Mouse (Mus musculus) stomach, embryonic 14.5 days (tissue): ENCODE measurements around the gene Unc45a. TPM values are rescaled to one million over a fixed set of nuclear protein-coding genes. Genes with fewer than 3 reads are reported as not detected.

ENCODE experiments used
- ATAC-seq: fragments of 200-750 bp; cut with Nextera tagmentation; 2 replicates; pipeline ENCODE4 v1.8.0; 2017; ENCODE audit warnings: low read depth, moderate TSS enrichment; ENCODE audit not compliant: insufficient number of reproducible peaks, insufficient read depth, low FRiP score
- H3K27ac ChIP-seq: fragments of 300-500 bp; sonication (generic); 2 replicates; pipeline ENCODE4 v1.5.1; 2014; ENCODE audit warnings: mild to moderate bottlenecking, low read length, moderate library complexity, mixed read lengths
- H3K27me3 ChIP-seq: fragments of 300-500 bp; sonication (generic); 2 replicates; pipeline ENCODE4 v1.6.1; 2014; ENCODE audit warnings: low read length, control low read depth, mixed read lengths; ENCODE audit not compliant: control insufficient read depth, insufficient read depth
- H3K36me3 ChIP-seq: fragments of 300-500 bp; sonication (generic); 2 replicates; pipeline ENCODE4 v1.6.1; 2014; ENCODE audit warnings: mild to moderate bottlenecking, control low read depth, low read length, moderate library complexity, mixed read lengths; ENCODE audit not compliant: control insufficient read depth, insufficient read depth
- H3K4me1 ChIP-seq: fragments of 300-500 bp; sonication (generic); 2 replicates; pipeline ENCODE4 v1.6.1; 2014; ENCODE audit warnings: low read length, control low read depth, mixed read lengths; ENCODE audit not compliant: control insufficient read depth, insufficient read depth
- H3K4me2 ChIP-seq: fragments of 300-500 bp; sonication (generic); replicated peaks from 2 replicates; pipeline ENCODE4 v1.6.1; 2014; ENCODE audit warnings: low read depth, low read length, control low read depth
- H3K4me3 ChIP-seq: fragments of 300-500 bp; sonication (generic); 2 replicates; pipeline ENCODE4 v1.5.1; 2014; ENCODE audit warnings: low read depth, low read length, control low read depth
- H3K9ac ChIP-seq: fragments of 300-500 bp; sonication (generic); replicated peaks from 2 replicates; pipeline ENCODE4 v1.6.1; 2014; ENCODE audit warnings: low read depth, mild to moderate bottlenecking, control low read depth, low read length, moderate library complexity, mixed read lengths
- H3K9me3 ChIP-seq: fragments of 300-500 bp; sonication (generic); 2 replicates; pipeline ENCODE4 v1.6.1; 2016; ENCODE audit warnings: low read depth, low read length, control low read depth; ENCODE audit not compliant: control insufficient read depth
- WGBS: fragments of 180-500 bp; shearing (Covaris S2); extraction: QIAGEN DNeasy Blood & Tissue Kit; methylation state at CpG from one replicate; pipeline ENCODE4 v1.1.7; 2014; 5-methylcytosine and 5-hydroxymethylcytosine counted together
- polyA plus RNA-seq: library from polyadenylated mRNA; unstranded; fragments of >200 nt; fragmentation: Nextera tagmentation; extraction: Ambion mirVana; gene quantifications from 2 replicates; pipeline ENCODE4 v1.2.1, GENCODE M21; 2014

The Unc45a gene
- polyA plus RNA-seq, 1 experiment from 2014 or later, result 28.6 TPM

GRCm38 (mm10) chr7:80358039-80358438, 17.2 kb upstream of the Unc45a start:
- no peaks in the 10 kb centered on the region for H3K27me3 ChIP-seq
- no peaks in the 10 kb centered on the region for H3K4me1 ChIP-seq
- no peaks in the 10 kb centered on the region for H3K9me3 ChIP-seq
- no peak overlapping the region for H3K4me3 ChIP-seq
- ATAC-seq, result no peak
- WGBS, result 81% methylated on average over 4 of the region's 4 CpGs
- no peak overlapping the region for H3K27ac ChIP-seq
- H3K4me2 ChIP-seq, result no peak overlapping the region
- H3K36me3 ChIP-seq, result peaks cover 50% of the 10 kb centered on the region
- no peak overlapping the region for H3K9ac ChIP-seq

GRCm38 (mm10) chr7:80357156-80357555, 16.4 kb upstream of the Unc45a start:
- H3K4me2 ChIP-seq, result no peak overlapping the region

GRCm38 (mm10) chr7:80356351-80356750, 15.5 kb upstream of the Unc45a start:
- WGBS, result 87% methylated on average over 13 of the region's 13 CpGs
- Histone ChIP-seq H3K4me2 (no peak overlapping the region), H3K27ac (no peak overlapping the region), H3K4me1 (no peaks in the 10 kb centered on the region), H3K9me3 (no peaks in the 10 kb centered on the region), H3K4me3 (no peak overlapping the region), H3K9ac (no peak overlapping the region), H3K27me3 (no peaks in the 10 kb centered on the region), H3K36me3 (peaks cover 44% of the 10 kb centered on the region)
- no peak for ATAC-seq

More at GRCm38 (mm10) chr7:80357156-80357555, 16.4 kb upstream of the Unc45a start:
- Histone ChIP-seq H3K36me3 (peaks cover 46% of the 10 kb centered on the region), H3K27ac (no peak overlapping the region), H3K4me3 (no peak overlapping the region), H3K4me1 (no peaks in the 10 kb centered on the region), H3K9ac (no peak overlapping the region), H3K27me3 (no peaks in the 10 kb centered on the region), H3K9me3 (no peaks in the 10 kb centered on the region)
- 67% methylated on average over 8 of the region's 8 CpGs for WGBS
- ATAC-seq, result 0 out of 2 replicates have a peak, but pooled peaks have one; percentile 21

- no peak overlapping the region for H3K27ac ChIP-seq
- H3K27me3 ChIP-seq, result no peaks in the 10 kb centered on the region
- no peak for ATAC-seq
- peaks cover 8% of the 10 kb centered on the region; the same call in 1 of the 2 replicates for H3K4me1 ChIP-seq
- H3K4me2 ChIP-seq, result no peak overlapping the region
- peaks cover 42% of the 10 kb centered on the region for H3K36me3 ChIP-seq
- H3K4me3 ChIP-seq, result no peak overlapping the region
- H3K9me3 ChIP-seq, result no peaks in the 10 kb centered on the region
- 94% methylated on average over 8 of the region's 8 CpGs for WGBS
- H3K9ac ChIP-seq, result no peak overlapping the region
Measured at GRCm38 (mm10) chr7:80352920-80353319, 12.1 kb upstream of the Unc45a start.

- no peaks in the 10 kb centered on the region for H3K27me3 ChIP-seq
- ATAC-seq, result no peak
- no peak overlapping the region for H3K4me2 ChIP-seq
- peaks cover 34% of the 10 kb centered on the region for H3K36me3 ChIP-seq
- no peak overlapping the region for H3K27ac ChIP-seq
- H3K9ac ChIP-seq, result no peak overlapping the region
- no peak overlapping the region for H3K4me3 ChIP-seq
- 72% methylated on average over 2 of the region's 2 CpGs for WGBS
- H3K9me3 ChIP-seq, result no peaks in the 10 kb centered on the region
- H3K4me1 ChIP-seq, result peaks cover 9% of the 10 kb centered on the region; the same call in 1 of the 2 replicates
Measured at GRCm38 (mm10) chr7:80350808-80351207, 10.0 kb upstream of the Unc45a start.

GRCm38 (mm10) chr7:80347670-80348586, 7.1 kb upstream of the Unc45a start:
- Histone ChIP-seq H3K9ac (no peak overlapping the region), H3K9me3 (no peaks in the 10 kb centered on the region), H3K4me1 (peaks cover 15% of the 10 kb centered on the region; the same call in 1 of the 2 replicates), H3K27ac (peak overlapping the region; percentile 80), H3K4me3 (no peak overlapping the region), H3K27me3 (no peaks in the 10 kb centered on the region), H3K4me2 (no peak overlapping the region), H3K36me3 (peaks cover 22% of the 10 kb centered on the region)
- 51% methylated on average over 13 of the region's 13 CpGs for WGBS
- ATAC-seq, result no peak; the same call in 1 of the 2 replicates

- no peak overlapping the region for H3K4me3 ChIP-seq
- no peaks in the 10 kb centered on the region for H3K9me3 ChIP-seq
- ATAC-seq, result no peak
- H3K36me3 ChIP-seq, result peaks cover 18% of the 10 kb centered on the region
- peaks cover 19% of the 10 kb centered on the region; the same call in 1 of the 2 replicates for H3K4me1 ChIP-seq
- no peak overlapping the region for H3K4me2 ChIP-seq
- no peak overlapping the region for H3K9ac ChIP-seq
- no peaks in the 10 kb centered on the region for H3K27me3 ChIP-seq
- no peak overlapping the region for H3K27ac ChIP-seq
- 82% methylated on average over 5 of the region's 5 CpGs for whole genome bisulfite sequencing
Measured at GRCm38 (mm10) chr7:80346830-80347229, 6.0 kb upstream of the Unc45a start.

- no peak overlapping the region for H3K4me2 ChIP-seq
- ATAC-seq, result no peak
- H3K27ac ChIP-seq, result no peak overlapping the region
- peaks cover 19% of the 10 kb centered on the region; the same call in 1 of the 2 replicates for H3K4me1 ChIP-seq
- H3K9ac ChIP-seq, result no peak overlapping the region
- no peaks in the 10 kb centered on the region for H3K27me3 ChIP-seq
- 92% methylated on average over 9 of the region's 9 CpGs for WGBS
- no peaks in the 10 kb centered on the region for H3K9me3 ChIP-seq
- H3K36me3 ChIP-seq, result peaks cover 14% of the 10 kb centered on the region
- no peak overlapping the region for H3K4me3 ChIP-seq
Measured at GRCm38 (mm10) chr7:80346173-80346572, 5.4 kb upstream of the Unc45a start.
